Mouse (Mus musculus): Measurements from ENCODE around the gene Cep128. TPM values are rescaled to one million over a fixed set of nuclear protein-coding genes. Genes with fewer than 3 reads are reported as not detected.

Cep128 gene
- 9.2 TPM for polyA plus RNA-seq (2017; shearing (Covaris generic))

DNA sequence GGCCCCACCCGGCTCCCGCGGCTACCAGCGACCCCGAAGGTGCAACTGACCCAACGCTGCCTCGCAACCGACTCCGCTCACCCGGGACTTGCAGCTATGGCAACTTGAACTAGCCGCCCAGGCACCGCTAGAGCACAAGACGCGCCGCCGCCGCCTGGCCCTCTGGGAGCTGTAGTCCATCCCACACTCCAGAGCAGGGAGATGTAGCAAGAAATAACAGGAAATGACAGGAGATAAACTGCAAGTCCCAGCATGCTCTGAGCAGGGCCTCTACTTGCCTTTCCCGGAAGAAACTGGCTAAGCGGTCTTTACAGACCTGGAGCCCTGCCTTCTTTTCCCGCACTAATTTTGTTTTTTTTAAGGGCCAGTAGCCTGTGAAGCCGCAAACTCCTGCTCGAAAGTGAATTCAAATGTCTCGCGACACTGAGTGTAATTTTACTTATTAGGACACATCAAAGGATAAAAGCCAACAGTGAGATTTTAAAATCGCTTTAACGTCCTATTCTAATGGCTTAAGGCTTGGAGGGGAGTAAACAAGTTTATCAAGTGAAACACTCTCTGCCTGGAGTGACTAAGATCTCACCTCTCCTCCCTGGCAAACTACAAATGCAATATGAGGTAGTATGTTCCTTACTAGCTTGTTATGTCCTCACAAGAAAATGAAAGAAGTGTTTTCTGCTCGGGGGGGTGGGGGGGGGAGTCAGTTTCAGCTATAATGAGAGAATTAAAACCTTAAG lies at the start of gene Cep128, which contains the start of gene Tshr:
TSS of gene Cep128 (minus strand) at position 129 of the 737 bp plus-strand sequence.
TSS of gene Tshr (plus strand) at position 283 of the 737 bp plus-strand sequence.

Other genes starting within 250 kb of the Cep128 start
- 0.55 TPM for gene Tshr, start 154 bp upstream of the Cep128 start, polyA plus RNA-seq (2017; shearing (Covaris generic))
- gene Gtf2a1, start 206.1 kb upstream of the Cep128 start, polyA plus RNA-seq (2017; shearing (Covaris generic)): 39.8 TPM

Measured in activated CD4-positive, CD25-positive, alpha-beta regulatory T cell, adult 9 weeks (primary cell).